ENCODE assay signal across 12 mouse cellular contexts in genomic region chr5:77434060-77434459, GRCm38 (mm10). TPM values are rescaled to one million over a fixed set of nuclear protein-coding genes. Genes with fewer than 3 reads are reported as not detected.
DNase-seq lines count a peak whose midpoint lies in the region; ATAC-seq lines count a peak whose summit lies in the region.
"Had no signal": no experiment of that assay in that cellular context is flagged by ENCODE, and none has a peak within 500 bp of the region (broad histone marks: within the 10 kb centered on the region; RNA-seq: fewer than 3 reads in every experiment).

No protein-coding gene starts in this region.

- no peaks in the 10 kb centered on the region for H3K36me3 ChIP-seq in liver, embryonic 12.5 days
- H3K36me3 ChIP-seq: limb, embryonic 13.5 days had no signal

- peak; percentile 26 for ATAC-seq in CD4-positive, CD25-positive, alpha-beta regulatory T cell, adult 4 months
- peak; percentile 51 for ATAC-seq in liver, embryonic 12.5 days
- ATAC-seq in frontal cortex, adult (ENCODE audit: low TSS enrichment), result no peak
- ATAC-seq: inflammation-experienced regulatory T-cells, adult 6 months had no signal

- H3K4me1 ChIP-seq in liver, embryonic 12.5 days, result no peaks in the 10 kb centered on the region

- no peaks in the 10 kb centered on the region for H3K27me3 ChIP-seq in liver, embryonic 12.5 days (replicated peaks)
- H3K27me3 ChIP-seq: limb, embryonic 13.5 days had no signal

- H3K4me3 ChIP-seq in liver, embryonic 12.5 days, result no peak overlapping the region
- H3K4me3 ChIP-seq: limb, embryonic 13.5 days had no signal

- 53% methylated on average over 11 of the region's 11 CpGs for whole genome bisulfite sequencing in liver, embryonic 12.5 days (ENCODE audit: insufficient replicate concordance)

- no peak overlapping the region for H3K9ac ChIP-seq in liver, embryonic 12.5 days
- H3K9ac ChIP-seq: limb, embryonic 13.5 days had no signal

- no peaks in the 10 kb centered on the region for H3K9me3 ChIP-seq in liver, embryonic 12.5 days (replicated peaks)
- H3K9me3 ChIP-seq: limb, embryonic 13.5 days had no signal

- no peak overlapping the region for H3K27ac ChIP-seq in liver, embryonic 12.5 days
- H3K27ac ChIP-seq: limb, embryonic 13.5 days had no signal

- peak overlapping the region; percentile 16; the same call in 1 of the 2 replicates for H3K4me2 ChIP-seq in liver, embryonic 12.5 days
- H3K4me2 ChIP-seq: limb, embryonic 13.5 days; midbrain, embryonic 11.5 days had no signal

- DNase-seq in CD4-positive, CD25-positive, alpha-beta regulatory T cell, adult 2 months (ENCODE audit: low read depth, low spot score), result peak; percentile 10
- DNase-seq in kidney, adult 8-10 months, result peak; percentile 29 to 44
- DNase-seq in left cerebral cortex, adult 9 months (ENCODE audit: low spot score in 2 of 2), result no peak
- no peak for DNase-seq in cerebellum, adult 11-12 months
- DNase-seq: adrenal gland, adult 8-10 months; lung, postnatal 14 days had no signal

RNA-seq across cellular contexts. Expression of gene Igfbp7, which starts 26.2 kb away (rescaled TPM):
- under 1 TPM in 1 of 2 experiments, not detected in 1; 0.31 TPM for polyA plus RNA-seq in CD4-positive, CD25-positive, alpha-beta regulatory T cell, adult 4 months (2017; shearing (Covaris generic))
- 13.4 and 14.2 TPM in 2 replicates for polyA plus RNA-seq in liver, embryonic 12.5 days (2016; fragmentation: Nextera tagmentation; extraction: Ambion mirVana)

Comparison
In these comparisons a context has a peak if more than half of its experiments do, and no peak if none do; other contexts are left out.
1. DNase-seq: peak in CD4-positive, CD25-positive, alpha-beta regulatory T cell, adult 2 months (single experiment) and kidney, adult 8-10 months (2 of 2); none in left cerebral cortex, adult 9 months (0 of 2) and cerebellum, adult 11-12 months (single experiment).
2. RNA of gene Igfbp7, which starts 26.2 kb away (polyA plus RNA-seq): 13.4 to 14.2 TPM in liver, embryonic 12.5 days; 0.31 TPM in CD4-positive, CD25-positive, alpha-beta regulatory T cell, adult 4 months; every median in the first group is over 10 times any median in the second.